Mouse (Mus musculus): ENCODE measurements around the gene Fbxl5.

The Fbxl5 gene

DNA sequence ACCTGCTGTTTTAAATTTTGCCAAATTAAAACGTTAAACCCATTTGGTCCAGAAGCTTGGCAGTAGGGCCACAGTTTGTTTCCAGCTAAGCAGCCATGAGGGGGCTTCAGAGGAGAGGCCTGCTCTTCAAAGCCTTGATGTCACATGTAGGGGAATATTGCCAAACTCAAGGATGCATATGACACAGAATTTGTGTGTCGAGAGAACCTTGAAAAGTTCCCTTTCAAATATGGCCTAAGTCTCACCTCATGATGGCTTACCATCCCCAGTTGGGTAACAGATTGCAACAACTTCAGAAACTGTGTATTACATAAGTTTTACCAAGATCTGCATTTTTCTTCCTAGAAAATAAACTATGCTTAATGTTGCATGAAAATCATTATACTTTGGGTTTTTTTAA lies 5.4 kb upstream of the Fbxl5 start:
- DNase-seq = no peak

GRCm38 (mm10) chr5:43824580-43824979 lies 3.1 kb upstream of the Fbxl5 start:
- no peak for DNase-seq

- DNase-seq = no peak
Measured at GRCm38 (mm10) chr5:43822824-43823223, 1.4 kb upstream of the Fbxl5 start.

GRCm38 (mm10) chr5:43822199-43822598 lies 761 bp upstream of the Fbxl5 start:
- DNase-seq = no peak

GRCm38 (mm10) chr5:43820785-43821184 lies 653 bp downstream of the Fbxl5 start:
- DNase-seq = no peak

- DNase-seq = peak; percentile 29
Measured at GRCm38 (mm10) chr5:43818695-43819094, 2.7 kb downstream of the Fbxl5 start, which contains the start of gene Bst1. Gene Bst1 (plus strand): TSS chr5:43818885.

DNA sequence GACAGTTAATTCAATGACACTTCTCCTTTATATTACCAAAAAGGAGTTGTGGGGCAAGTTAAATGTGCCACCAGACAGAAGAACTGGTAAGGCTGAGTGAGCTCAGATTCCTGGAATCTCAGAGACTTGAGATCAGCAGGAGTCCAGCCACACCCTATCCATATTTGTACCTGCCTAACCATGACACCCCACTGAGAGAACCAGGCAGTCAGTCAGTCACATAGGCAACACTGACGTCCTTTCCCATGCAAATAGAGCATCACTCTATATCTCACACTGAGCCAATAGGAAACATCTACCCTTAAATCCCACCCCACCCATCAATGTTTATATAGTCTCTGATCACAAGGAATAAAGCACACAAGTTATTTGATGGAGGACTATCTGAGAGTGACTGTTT lies 5.7 kb downstream of the Fbxl5 start:
- no peak for DNase-seq

DNA sequence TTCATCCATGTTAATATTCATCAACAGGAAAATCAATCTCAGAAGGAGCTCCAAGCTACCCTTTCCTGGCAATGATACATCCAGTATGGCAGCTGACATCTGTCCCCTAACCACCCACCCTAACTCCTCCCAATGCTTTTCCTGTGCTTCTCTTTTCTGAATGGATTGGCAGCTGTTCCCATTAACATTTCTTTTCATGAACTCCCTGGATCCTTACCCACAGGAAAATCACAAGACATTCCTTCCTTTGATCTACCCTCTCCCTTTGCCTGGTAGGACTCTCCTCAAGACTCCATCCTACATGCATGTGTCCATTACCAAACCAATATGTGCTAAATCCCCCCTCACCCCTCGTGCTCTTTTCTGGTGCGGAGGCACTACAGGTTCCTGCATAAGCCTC lies 6.9 kb downstream of the Fbxl5 start:
- DNase-seq = no peak

GRCm38 (mm10) chr5:43810427-43811062 lies 10.9 kb downstream of the Fbxl5 start:
- DNase-seq = no peak

DNA sequence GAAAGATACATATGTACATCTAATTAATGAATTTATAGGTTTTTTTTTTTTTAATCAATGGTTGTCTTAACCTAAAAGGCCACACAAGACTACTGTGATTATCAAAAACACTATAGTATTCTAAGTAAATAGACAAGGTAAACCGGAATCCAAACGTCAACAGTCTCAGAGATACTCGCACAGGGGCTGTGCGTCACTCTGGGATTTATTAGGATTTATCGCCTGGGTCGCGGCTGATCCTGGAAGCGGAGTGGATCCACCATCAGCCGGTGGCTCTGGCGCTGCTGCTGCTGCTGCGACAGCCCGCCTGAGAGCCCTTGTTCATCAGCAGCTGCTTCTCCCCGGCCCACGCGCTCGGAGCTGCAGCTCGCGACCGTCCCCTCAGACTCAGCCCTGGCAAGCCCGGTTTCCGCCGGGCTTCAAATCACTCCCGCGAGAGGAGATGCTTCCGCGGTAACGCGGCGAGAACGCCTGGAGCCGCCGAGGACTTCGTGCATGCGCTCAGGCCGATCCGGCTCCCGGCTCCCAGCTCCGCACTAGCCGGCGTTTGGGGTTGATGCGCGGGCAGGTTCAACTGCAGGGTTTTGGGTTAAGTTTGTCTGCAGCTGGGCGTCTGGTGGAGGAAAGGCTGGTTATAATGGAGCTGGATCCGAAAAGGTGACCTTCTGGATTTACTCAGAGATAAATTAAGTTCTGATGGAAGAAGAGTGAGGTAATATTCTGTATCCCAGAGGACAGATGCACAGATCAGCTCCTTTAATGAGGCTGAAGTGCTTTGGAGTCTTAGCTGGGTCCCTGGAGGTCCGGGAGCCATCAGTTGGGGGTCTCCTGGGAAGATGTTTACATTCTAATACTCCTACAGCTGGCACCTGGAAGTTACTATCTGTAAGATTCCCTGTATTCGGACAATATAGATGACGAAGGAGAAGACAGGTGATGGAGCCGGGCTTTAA lies 13.4 kb downstream of the Fbxl5 start:
- peak; percentile 85 for DNase-seq

DNA sequence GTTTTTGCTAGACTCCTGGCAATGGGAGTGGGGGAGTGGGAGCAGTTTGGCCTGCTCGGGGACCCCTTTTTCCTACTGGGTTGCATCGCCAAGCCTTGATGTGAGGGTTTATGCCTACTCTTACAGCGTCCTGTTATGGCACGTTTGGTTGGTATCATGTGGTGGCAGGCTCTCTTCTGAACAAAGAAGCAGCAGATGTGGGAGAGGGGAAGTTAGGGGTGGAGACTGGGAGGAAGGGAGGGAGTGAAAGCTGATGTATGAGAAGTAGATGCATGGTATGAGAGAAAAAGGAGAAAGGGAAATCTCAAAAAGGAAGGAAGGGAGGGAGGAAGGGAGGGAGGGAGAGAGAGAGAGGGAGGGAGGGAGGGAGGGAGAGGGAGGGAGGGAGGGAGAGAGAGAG lies 14.5 kb downstream of the Fbxl5 start:
- DNase-seq = no peak

DNA sequence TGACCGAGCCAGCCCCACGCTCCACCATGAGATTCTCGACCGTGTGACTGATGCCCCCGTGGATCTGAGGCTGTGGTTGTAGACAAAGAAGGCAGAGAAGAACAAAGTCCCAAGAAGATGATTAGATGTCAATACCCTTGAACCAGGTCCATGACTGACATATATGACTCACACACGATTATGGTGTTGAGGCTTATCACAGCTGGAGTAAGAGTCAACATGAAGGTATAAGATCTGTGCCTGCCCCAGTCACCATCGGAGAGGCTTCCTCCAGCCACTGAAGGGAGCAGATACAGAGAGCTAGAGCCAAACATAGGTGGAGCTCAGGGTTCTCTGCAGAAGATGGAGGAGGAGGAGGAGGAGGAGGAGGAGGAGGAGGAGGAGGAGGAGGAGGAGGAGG lies 15.1 kb downstream of the Fbxl5 start:
- DNase-seq = no peak

DNA sequence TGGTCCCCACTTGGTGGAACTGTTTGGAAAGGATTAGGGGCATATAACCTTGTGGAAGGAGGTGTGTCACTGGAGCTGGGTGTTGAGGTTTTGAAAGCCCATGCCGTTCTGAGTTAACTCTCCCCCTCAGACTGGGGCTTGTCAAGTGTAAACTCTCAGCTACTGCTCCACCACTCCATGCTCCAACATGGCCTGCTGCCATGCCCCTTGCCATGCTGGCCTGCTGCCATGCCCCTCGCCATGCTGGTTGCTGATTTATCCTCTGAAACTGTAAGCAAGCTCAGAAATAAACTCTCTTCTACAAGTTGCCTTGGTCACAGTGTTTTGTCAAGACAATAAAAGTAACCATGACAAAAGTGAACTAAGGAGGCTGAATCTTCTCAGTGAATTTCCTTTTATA lies 16.0 kb downstream of the Fbxl5 start:
- no peak for DNase-seq

- no peak for DNase-seq
Measured at GRCm38 (mm10) chr5:43801798-43802197, 19.6 kb downstream of the Fbxl5 start.

DNA sequence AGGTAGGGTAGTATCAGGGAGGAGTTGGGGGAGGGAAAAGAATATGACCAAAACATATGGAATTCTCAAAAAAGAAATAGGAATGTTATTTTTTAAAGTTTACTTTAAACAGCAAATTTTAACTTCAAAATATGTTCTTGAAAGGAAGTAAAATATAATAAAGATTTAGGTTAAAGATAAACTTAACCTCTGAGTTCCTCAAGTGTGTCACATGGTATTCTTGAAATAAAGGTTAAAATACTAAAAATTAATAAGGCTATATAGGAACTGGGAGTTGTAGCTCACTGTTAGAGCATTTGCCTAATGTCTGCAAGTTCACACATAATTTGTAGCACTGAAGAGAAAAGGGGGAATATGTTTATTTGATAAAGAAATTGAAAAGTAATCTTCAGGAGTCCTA lies 20.2 kb downstream of the Fbxl5 start:
- no peak for DNase-seq

GRCm38 (mm10) chr5:43800700-43801099 lies 20.7 kb downstream of the Fbxl5 start:
- no peak for DNase-seq

- no peak for DNase-seq
Measured at GRCm38 (mm10) chr5:43799530-43799929, 21.9 kb downstream of the Fbxl5 start.

DNA sequence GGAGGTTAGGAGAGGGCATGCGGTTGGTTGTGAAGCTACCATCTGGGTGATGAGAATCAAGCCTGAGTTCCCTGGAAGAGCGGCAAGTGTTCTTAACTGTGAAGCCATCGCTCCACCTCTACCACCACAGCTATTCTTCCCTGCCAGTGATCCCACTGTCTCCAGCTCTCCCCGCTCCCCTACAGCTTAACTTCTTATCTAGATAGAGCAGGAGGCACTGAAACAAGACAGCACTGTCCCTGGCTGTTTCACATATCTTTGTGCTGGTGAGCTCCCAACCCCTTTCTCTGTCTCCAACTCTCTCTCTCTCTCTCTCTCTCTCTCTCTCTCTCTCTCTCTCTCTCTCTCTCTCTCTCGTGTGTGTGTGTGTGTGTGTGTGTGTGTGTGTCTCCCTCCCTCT lies 29.1 kb downstream of the Fbxl5 start:
- no peak for DNase-seq

DNA sequence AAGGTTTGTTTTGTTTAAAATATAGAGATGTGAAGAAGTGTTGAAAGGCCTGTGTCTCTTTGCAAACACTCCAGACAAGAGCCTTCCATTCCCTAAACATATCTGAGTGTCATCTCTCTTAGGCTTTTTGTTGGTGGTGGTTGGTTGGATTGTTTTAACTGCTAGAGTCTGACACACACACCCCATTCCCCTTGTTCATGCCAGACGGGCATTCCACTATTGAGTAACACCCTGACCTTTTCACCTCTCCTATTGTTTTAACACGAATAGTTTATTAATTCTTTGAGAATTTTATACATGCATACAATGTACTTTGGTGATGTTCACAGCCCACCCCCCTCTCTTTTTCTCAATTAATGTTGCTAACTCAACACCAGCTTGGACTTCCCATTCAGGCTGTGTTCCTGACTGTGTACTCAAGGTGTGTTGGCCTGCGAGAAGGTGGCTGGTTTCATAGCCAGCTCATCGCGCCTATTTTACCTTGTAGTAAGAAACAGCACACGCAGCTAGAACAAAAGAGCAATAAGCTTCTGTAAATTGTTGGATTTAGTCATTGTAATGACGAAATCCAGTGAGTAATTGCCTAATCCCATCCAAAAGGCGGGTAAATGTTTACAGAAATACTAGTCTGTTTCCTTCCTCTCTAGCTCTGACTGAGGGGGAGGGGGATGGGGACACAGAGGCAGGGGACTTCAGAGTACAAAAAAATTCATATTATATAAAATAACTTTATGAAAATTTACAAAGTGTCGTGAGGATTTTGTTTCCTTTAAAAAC lies 33.3 kb downstream of the Fbxl5 start:
- no peak for DNase-seq

DNA sequence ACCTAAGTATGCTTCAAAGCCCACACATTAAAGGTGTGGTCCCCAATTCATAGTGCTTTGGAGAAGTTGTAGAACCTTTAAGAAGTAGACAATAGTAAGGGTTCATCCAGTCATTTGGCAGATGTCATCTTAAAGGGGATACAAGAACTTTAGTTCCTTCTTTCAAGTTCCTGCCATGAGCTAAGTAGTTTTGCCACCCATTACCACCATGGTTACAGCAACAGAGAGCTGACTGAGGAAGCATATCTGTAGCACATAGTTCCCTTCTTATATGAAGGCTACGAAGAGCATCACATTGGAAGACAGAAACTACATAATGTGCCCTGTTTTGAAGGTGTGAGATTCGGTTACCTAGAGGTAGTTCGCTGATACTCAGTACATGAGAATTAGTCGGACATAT lies 34.8 kb downstream of the Fbxl5 start:
- no peak for DNase-seq

- DNase-seq = no peak
Measured at GRCm38 (mm10) chr5:43783996-43784395, 37.4 kb downstream of the Fbxl5 start.

DNA sequence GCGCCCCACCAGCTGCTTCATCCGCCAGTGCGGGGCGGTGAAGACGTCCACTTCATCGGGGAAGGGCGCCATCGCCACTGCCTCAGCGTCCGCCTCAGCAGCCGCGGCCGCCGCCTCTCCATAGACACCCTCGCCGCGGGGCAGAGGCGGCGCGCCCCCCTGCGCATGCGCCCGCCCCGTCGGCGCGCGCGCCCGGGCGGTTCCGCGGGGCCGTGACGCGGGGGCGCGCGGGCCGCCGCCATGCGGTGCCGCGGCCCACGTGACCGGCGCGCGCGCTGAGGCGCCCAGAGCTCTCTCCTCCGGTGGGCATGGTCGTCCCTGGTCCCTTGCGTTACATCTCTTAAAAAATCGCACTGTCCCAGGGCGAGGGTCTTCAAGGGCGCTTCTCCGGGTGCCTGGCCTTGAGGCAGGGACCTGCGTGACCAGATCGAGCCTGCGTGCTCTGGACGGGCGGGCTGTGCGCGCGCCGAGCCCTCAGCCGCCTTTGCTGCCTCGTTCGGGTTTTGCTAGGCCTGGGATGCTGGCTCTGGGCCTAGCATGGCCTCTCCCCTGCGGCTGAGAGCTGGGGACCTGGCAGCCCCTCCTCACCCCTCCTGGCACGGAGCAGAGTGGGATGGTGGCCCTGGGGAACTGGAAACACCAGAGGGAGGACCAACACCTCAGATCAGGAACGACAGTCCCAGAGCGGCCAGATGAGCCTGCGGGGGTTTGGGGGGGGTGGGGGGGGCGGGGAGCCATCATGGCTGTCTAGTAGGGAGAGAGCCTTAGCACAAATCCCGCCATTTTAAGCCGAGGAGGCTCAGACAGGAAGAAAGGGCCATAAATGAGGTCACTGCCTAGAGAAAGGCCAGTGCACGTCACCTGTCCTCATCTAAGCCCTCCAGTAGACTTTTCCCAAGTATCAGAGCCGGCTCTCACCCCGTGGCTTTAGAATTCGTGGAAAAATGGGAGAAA lies 39.2 kb downstream of the Fbxl5 start:
- peak; percentile 90 for DNase-seq

All from kidney, postnatal 14 days (tissue).